Comparison of ENCODE assay signal across 11 mouse cellular contexts in genomic region chr3:45385028-45385427, GRCm38 (mm10). TPM values are rescaled to one million over a fixed set of nuclear protein-coding genes. Genes with fewer than 3 reads are reported as not detected.
DNase-seq lines count a peak whose midpoint lies in the region; ATAC-seq and TF ChIP-seq lines count a peak whose summit lies in the region.
"Had no signal": no experiment of that assay in that cellular context is flagged by ENCODE, and none has a peak within 500 bp of the region (broad histone marks: within the 10 kb centered on the region; RNA-seq: fewer than 3 reads in every experiment).

No protein-coding gene starts in this region.

- H3K36me3 ChIP-seq in hindbrain, embryonic 13.5 days, result no peaks in the 10 kb centered on the region
- H3K36me3 ChIP-seq in midbrain, embryonic 14.5 days (ENCODE audit: control insufficient read depth, insufficient read depth, low read length), result peaks cover 12% of the 10 kb centered on the region; the same call in 1 of the 2 replicates
- H3K36me3 ChIP-seq in thymus, adult 2 months (ENCODE audit: control insufficient read depth, insufficient read depth, low read length), result no peaks in the 10 kb centered on the region

- H3K4me3 ChIP-seq in hindbrain, embryonic 13.5 days, result peak overlapping the region; percentile 28
- H3K4me3 ChIP-seq in midbrain, embryonic 14.5 days (replicated peaks; ENCODE audit: low read depth, low read length), result peak overlapping the region; percentile 27
- H3K4me3 ChIP-seq in thymus, adult 2 months (ENCODE audit: control insufficient read depth, insufficient read depth, low read length), result no peak overlapping the region
- H3K4me3 ChIP-seq: heart, adult 2 months had no signal

- H3K4me2 ChIP-seq in hindbrain, embryonic 13.5 days, result peak overlapping the region; percentile 50
- peak overlapping the region; percentile 87 for H3K4me2 ChIP-seq in midbrain, embryonic 14.5 days (ENCODE audit: low read length)

- H3K9me3 ChIP-seq in hindbrain, embryonic 13.5 days, result no peaks in the 10 kb centered on the region
- H3K9me3 ChIP-seq in midbrain, embryonic 14.5 days (ENCODE audit: control insufficient read depth, low read length), result no peaks in the 10 kb centered on the region

- no peak for TF ChIP-seq POLR2A in brain, embryonic 14.5 days (IDR thresholded peaks at IDR 0.05; ENCODE audit: borderline replicate concordance, extremely low read depth, insufficient read depth, insufficient read length, poor library complexity, severe bottlenecking)
- TF ChIP-seq POLR2A in thymus, adult 2 months (IDR thresholded peaks at IDR 0.05; ENCODE audit: control insufficient read depth, extremely low read depth, insufficient read depth, low read length, poor library complexity), result no peak

- ATAC-seq in hindbrain, embryonic 13.5 days (ENCODE audit: low FRiP score), result peak; percentile 71
- ATAC-seq in midbrain, embryonic 14.5 days (ENCODE audit: low FRiP score, low TSS enrichment), result peak; percentile 38; the same call in 1 of the 2 replicates
- ATAC-seq: intestine, embryonic 16.5 days; Patski had no signal

- H3K27ac ChIP-seq in hindbrain, embryonic 13.5 days, result peak overlapping the region; percentile 27; the same call in 1 of the 2 replicates
- 0 out of 2 replicates have a peak overlapping the region, but pooled peaks have one; percentile 26 for H3K27ac ChIP-seq in midbrain, embryonic 14.5 days (replicated peaks; ENCODE audit: low read depth, low read length)
- H3K27ac ChIP-seq in thymus, adult 2 months (ENCODE audit: control insufficient read depth, insufficient read depth, low read length), result no peak overlapping the region
- H3K27ac ChIP-seq: heart, adult 2 months had no signal

- no peak for TF ChIP-seq CTCF in brain, embryonic 14.5 days (IDR thresholded peaks at IDR 0.05; ENCODE audit: borderline replicate concordance, extremely low read depth, insufficient read depth, insufficient read length)
- no peak for TF ChIP-seq CTCF in thymus, adult 2 months (IDR thresholded peaks at IDR 0.05; ENCODE audit: borderline replicate concordance, control insufficient read depth, extremely low read depth, insufficient read depth, low read length, poor library complexity)

- no peak overlapping the region for H3K9ac ChIP-seq in hindbrain, embryonic 13.5 days
- H3K9ac ChIP-seq in midbrain, embryonic 14.5 days (replicated peaks; ENCODE audit: low read length), result peak overlapping the region; percentile 29; the same call in 1 of the 2 replicates

- no peaks in the 10 kb centered on the region for H3K27me3 ChIP-seq in hindbrain, embryonic 13.5 days
- H3K27me3 ChIP-seq in midbrain, embryonic 14.5 days (ENCODE audit: control insufficient read depth, insufficient read depth, low read length), result no peaks in the 10 kb centered on the region
- H3K27me3 ChIP-seq in thymus, adult 2 months (ENCODE audit: control insufficient read depth, insufficient read depth, low read length), result no peaks in the 10 kb centered on the region; the same call in 1 of the 2 replicates

- DNase-seq in embryo, embryonic 10.5 days (ENCODE audit: low spot score), result peak; percentile 17
- no peak for DNase-seq in embryo, embryonic 9.5 days (ENCODE audit: extremely low spot score)
- peak; percentile 95 for DNase-seq in brain, embryonic 14.5 days (ENCODE audit: low read depth)
- peak; percentile 69 for DNase-seq in midbrain, embryonic 14.5 days
- no peak for DNase-seq in urinary bladder, postnatal 10 days (ENCODE audit: low spot score)
- no peak for DNase-seq in thymus, adult 2 months
- no peak for DNase-seq in gastrocnemius, postnatal 4 days (ENCODE audit: low spot score in 2 of 2)
- DNase-seq: heart, adult 2 months had no signal

- 14% methylated on average over 3 of the region's 3 CpGs for WGBS in hindbrain, embryonic 13.5 days
- 14% methylated on average over 3 of the region's 3 CpGs for WGBS in midbrain, embryonic 14.5 days
- WGBS in thymus, adult 2 months, result 92% methylated on average over 3 of the region's 3 CpGs

- H3K4me1 ChIP-seq in hindbrain, embryonic 13.5 days (replicated peaks), result peaks cover 26% of the 10 kb centered on the region
- peaks cover 11% of the 10 kb centered on the region for H3K4me1 ChIP-seq in midbrain, embryonic 14.5 days (ENCODE audit: control insufficient read depth, insufficient read depth, low read length)
- no peaks in the 10 kb centered on the region for H3K4me1 ChIP-seq in thymus, adult 2 months (replicated peaks; ENCODE audit: control insufficient read depth, insufficient read depth, low read length)

RNA-seq across cellular contexts. Expression of gene Pcdh10, which starts 6.8 kb away (rescaled TPM):
- polyA plus RNA-seq in brain, embryonic 14.5 days (2012; rRNA removed), result 40.7 and 73.4 TPM in 2 replicates
- polyA plus RNA-seq in hindbrain, embryonic 13.5 days (2015; fragmentation: Nextera tagmentation; extraction: Ambion mirVana), result 14.2 and 16.1 TPM in 2 replicates
- 30.9 and 35.4 TPM in 2 replicates for polyA plus RNA-seq in midbrain, embryonic 14.5 days (2014; fragmentation: Nextera tagmentation; extraction: Ambion mirVana)
- 0.17 and 0.23 TPM in 2 replicates for polyA plus RNA-seq in thymus, adult 2 months (2012; rRNA removed)
- 1 to 10 TPM; 2.0 to 2.7 TPM for total RNA-seq in gastrocnemius, postnatal 4 days (2021)

Comparison
In these comparisons a context has a peak if more than half of its experiments do, and no peak if none do; other contexts are left out.
1. DNase-seq: peak in embryo, embryonic 10.5 days (single experiment), brain, embryonic 14.5 days (single experiment) and midbrain, embryonic 14.5 days (single experiment); none in embryo, embryonic 9.5 days (single experiment), urinary bladder, postnatal 10 days (single experiment), thymus, adult 2 months (single experiment) and gastrocnemius, postnatal 4 days (0 of 2).
2. RNA of gene Pcdh10, which starts 6.8 kb away (polyA plus RNA-seq): 40.7 to 73.4 TPM in brain, embryonic 14.5 days, 30.9 to 35.4 TPM in midbrain, embryonic 14.5 days and 14.2 to 16.1 TPM in hindbrain, embryonic 13.5 days; 0.17 to 0.23 TPM in thymus, adult 2 months; every median in the first group is over 10 times any median in the second.